Mouse (Mus musculus): ENCODE data around the gene Numbl. TPM values are rescaled to one million over a fixed set of nuclear protein-coding genes. Genes with fewer than 3 reads are reported as not detected.

Numbl gene
- total RNA-seq, 2 experiments from 2014 or later = 11.5 to 12.1 TPM

GRCm38 (mm10) chr7:27255721-27256120, 2.5 kb upstream of the Numbl start:
- peak; percentile 44 for DNase-seq

- DNase-seq = peak; percentile 82
Measured at GRCm38 (mm10) chr7:27257046-27257851, 984 bp upstream of the Numbl start.

- no peak for DNase-seq
Measured at GRCm38 (mm10) chr7:27257852-27258204, 405 bp upstream of the Numbl start.

- peak; percentile 31 for DNase-seq
Measured at GRCm38 (mm10) chr7:27259271-27259721, 1.1 kb downstream of the Numbl start.

GRCm38 (mm10) chr7:27259771-27260170, 1.5 kb downstream of the Numbl start:
- DNase-seq = no peak

GRCm38 (mm10) chr7:27260856-27261255, 2.6 kb downstream of the Numbl start:
- no peak for DNase-seq

- DNase-seq = no peak
Measured at GRCm38 (mm10) chr7:27261888-27262287, 3.7 kb downstream of the Numbl start.

- DNase-seq = no peak
Measured at GRCm38 (mm10) chr7:27264761-27265160, 6.5 kb downstream of the Numbl start.

GRCm38 (mm10) chr7:27266515-27267128, 8.4 kb downstream of the Numbl start:
- DNase-seq = no peak

GRCm38 (mm10) chr7:27271423-27271822, 13.2 kb downstream of the Numbl start:
- no peak for DNase-seq

GRCm38 (mm10) chr7:27273739-27274351, 15.6 kb downstream of the Numbl start:
- peak; percentile 47 for DNase-seq

GRCm38 (mm10) chr7:27274916-27275315, 16.7 kb downstream of the Numbl start:
- DNase-seq = no peak

GRCm38 (mm10) chr7:27276021-27276420, 17.8 kb downstream of the Numbl start:
- DNase-seq = no peak

- no peak for DNase-seq
Measured at GRCm38 (mm10) chr7:27277191-27277590, 19.0 kb downstream of the Numbl start.

GRCm38 (mm10) chr7:27281717-27282116, 23.5 kb downstream of the Numbl start:
- no peak for DNase-seq

GRCm38 (mm10) chr7:27282225-27282624, 24.0 kb downstream of the Numbl start:
- DNase-seq = no peak

- peak; percentile 71 for DNase-seq
Measured at GRCm38 (mm10) chr7:27284865-27285697, 26.8 kb downstream of the Numbl start.

GRCm38 (mm10) chr7:27285698-27286066, 27.4 kb downstream of the Numbl start:
- peak; percentile 79 for DNase-seq

GRCm38 (mm10) chr7:27288732-27289131, 30.5 kb downstream of the Numbl start:
- DNase-seq = no peak

GRCm38 (mm10) chr7:27290555-27290954, 32.3 kb downstream of the Numbl start:
- DNase-seq = no peak

GRCm38 (mm10) chr7:27291795-27292466, 33.7 kb downstream of the Numbl start:
- DNase-seq = peak; percentile 74

- no peak for DNase-seq
Measured at GRCm38 (mm10) chr7:27295956-27296355, 37.7 kb downstream of the Numbl start.

Data from heart, postnatal 4 days (tissue).